Mouse (Mus musculus) heart, embryonic 15.5 days (tissue): ENCODE results near the gene Polr2l. TPM values are rescaled to one million over a fixed set of nuclear protein-coding genes. Genes with fewer than 3 reads are reported as not detected.
A peak's percentile ranks its signal among the peaks of the same experiment; 100 is the strongest.

Experiments
- ATAC-seq: fragments of 200-750 bp; cut with Nextera tagmentation; replicated peaks from 2 replicates; pipeline ENCODE4 v1.8.0; 2017; ENCODE audit warnings: low read depth, moderate TSS enrichment; ENCODE audit not compliant: insufficient number of reproducible peaks, insufficient read depth, low FRiP score
- H3K27ac ChIP-seq: fragments of 300-500 bp; sonication (generic); 2 replicates; pipeline ENCODE4 v1.5.1; 2015; ENCODE audit warnings: mild to moderate bottlenecking, inconsistent platforms
- H3K27me3 ChIP-seq: fragments of 300-500 bp; sonication (generic); 2 replicates; pipeline ENCODE4 v1.6.1; 2015; ENCODE audit warnings: inconsistent platforms
- H3K36me3 ChIP-seq: fragments of 300-500 bp; sonication (generic); 2 replicates; pipeline ENCODE4 v1.6.1; 2015; ENCODE audit warnings: mild to moderate bottlenecking, inconsistent platforms
- H3K4me1 ChIP-seq: fragments of 300-500 bp; sonication (generic); replicated peaks from 2 replicates; pipeline ENCODE4 v1.6.1; 2015; ENCODE audit warnings: inconsistent platforms
- H3K4me2 ChIP-seq: fragments of 300-500 bp; sonication (generic); 2 replicates; pipeline ENCODE4 v1.6.1; 2015; ENCODE audit warnings: inconsistent platforms, mild to moderate bottlenecking, moderate library complexity
- H3K4me3 ChIP-seq: fragments of 300-500 bp; sonication (generic); 2 replicates; pipeline ENCODE4 v1.5.1; 2015; ENCODE audit warnings: mild to moderate bottlenecking, inconsistent platforms
- H3K9ac ChIP-seq: fragments of 300-500 bp; sonication (generic); 2 replicates; pipeline ENCODE4 v1.6.1; 2015; ENCODE audit warnings: mild to moderate bottlenecking, inconsistent platforms
- H3K9me3 ChIP-seq: fragments of 300-500 bp; sonication (generic); replicated peaks from 2 replicates; pipeline ENCODE4 v1.6.1; 2016; ENCODE audit warnings: inconsistent platforms
- WGBS: fragments of 180-500 bp; shearing (Covaris S2); methylation state at CpG from one replicate; pipeline ENCODE4 v1.1.7; 2015; ENCODE audit warnings: mixed read lengths; 5-methylcytosine and 5-hydroxymethylcytosine counted together
- polyA plus RNA-seq: library from polyadenylated mRNA; unstranded; fragments of >200 nt; fragmentation: Nextera tagmentation; extraction: Ambion mirVana; gene quantifications from 2 replicates; pipeline ENCODE4 v1.2.1, GENCODE M21; 2015

The Polr2l gene
- 59.5 and 63.5 TPM in 2 replicates for polyA plus RNA-seq

DNA sequence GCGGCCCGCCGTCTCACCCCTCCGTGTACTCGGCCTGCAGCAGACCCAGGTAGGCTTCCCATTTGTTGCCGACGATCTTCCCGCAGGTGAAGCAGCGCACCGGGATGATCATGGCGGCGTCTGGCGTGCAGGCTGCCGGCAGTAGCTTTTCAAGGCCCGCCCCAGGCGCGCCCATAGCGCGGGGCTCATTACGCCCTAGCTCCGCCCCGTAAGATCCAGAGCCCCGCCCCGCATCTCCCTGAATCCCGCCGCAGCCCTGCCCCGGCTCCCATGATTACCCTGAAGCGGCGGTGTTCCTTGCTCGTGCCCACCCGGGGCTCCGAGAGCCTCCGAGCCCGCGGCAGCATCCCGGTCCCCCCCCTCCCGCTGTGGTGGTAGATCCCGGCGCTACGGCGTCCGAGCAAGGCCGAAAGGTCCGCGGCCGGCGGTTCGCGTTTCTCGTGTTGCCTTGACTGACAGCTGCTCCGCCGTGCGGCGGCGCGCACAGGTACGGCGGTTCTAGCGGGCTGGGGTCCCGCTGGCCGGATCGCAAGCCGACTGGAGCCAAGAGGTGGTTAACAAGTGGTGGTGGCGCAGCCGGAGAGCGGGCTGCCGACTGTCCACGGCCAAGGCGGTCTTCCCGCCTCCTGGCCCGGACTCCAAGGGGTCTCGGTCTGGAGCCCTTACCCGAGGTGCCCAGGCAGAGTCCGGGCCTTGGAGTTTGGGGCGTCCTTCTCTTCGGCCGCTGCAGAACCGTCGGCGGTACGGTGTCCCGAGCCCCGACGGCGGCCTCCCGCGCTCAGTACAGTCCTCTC is at the start of gene Polr2l, which contains the start of gene Tspan4:
TSS of gene Polr2l (minus strand) at position 122 of the 794 bp plus-strand sequence.
TSS of gene Tspan4 (plus strand) at position 230 of the 794 bp plus-strand sequence.
- peak; percentile 41 for ATAC-seq
- peak within 1 kb of the TSS; percentile 99 for H3K27ac ChIP-seq
- H3K4me2 ChIP-seq, result peak within 1 kb of the TSS; percentile 98
- peak within 1 kb of the TSS; percentile 95 for H3K4me3 ChIP-seq
- H3K4me1 ChIP-seq, result peaks cover 51% of the 10 kb centered on the region
- no peaks in the 10 kb centered on the region for H3K9me3 ChIP-seq
- H3K9ac ChIP-seq, result peak within 1 kb of the TSS; percentile 75
- H3K27me3 ChIP-seq, result no peaks in the 10 kb centered on the region
- H3K36me3 ChIP-seq, result peaks cover 24% of the 10 kb centered on the region
- under 1% methylated on average over 87 of the region's 87 CpGs for WGBS

DNA sequence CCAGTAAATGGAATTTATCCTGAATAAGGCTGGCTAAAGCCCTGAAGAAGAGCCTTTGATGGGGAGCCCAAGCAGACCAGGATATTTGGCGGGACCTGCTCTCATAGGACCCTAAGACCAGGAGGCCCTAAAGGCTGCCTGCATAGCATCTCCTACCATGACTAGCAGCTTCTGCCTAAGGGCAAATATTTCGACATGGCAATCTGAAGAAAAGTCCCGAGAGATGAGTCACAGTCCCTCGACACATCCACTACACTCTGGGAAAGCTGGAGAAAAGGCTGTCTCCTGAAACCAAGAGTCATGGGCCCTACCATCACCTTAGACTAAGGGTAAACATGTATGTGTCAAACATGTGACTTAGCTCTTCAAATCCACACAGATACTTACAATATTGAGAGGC is 49.3 kb upstream of the Polr2l start:
- no peak overlapping the region for H3K4me2 ChIP-seq
- 84% methylated on average over 4 of the region's 4 CpGs for WGBS
- H3K4me1 ChIP-seq, result peaks cover 9% of the 10 kb centered on the region
- H3K4me3 ChIP-seq, result no peak overlapping the region
- H3K36me3 ChIP-seq, result peaks cover 12% of the 10 kb centered on the region; the same call in 1 of the 2 replicates
- H3K9me3 ChIP-seq, result no peaks in the 10 kb centered on the region
- no peak overlapping the region for H3K27ac ChIP-seq
- H3K27me3 ChIP-seq, result no peaks in the 10 kb centered on the region
- no peak for ATAC-seq
- no peak overlapping the region for H3K9ac ChIP-seq

DNA sequence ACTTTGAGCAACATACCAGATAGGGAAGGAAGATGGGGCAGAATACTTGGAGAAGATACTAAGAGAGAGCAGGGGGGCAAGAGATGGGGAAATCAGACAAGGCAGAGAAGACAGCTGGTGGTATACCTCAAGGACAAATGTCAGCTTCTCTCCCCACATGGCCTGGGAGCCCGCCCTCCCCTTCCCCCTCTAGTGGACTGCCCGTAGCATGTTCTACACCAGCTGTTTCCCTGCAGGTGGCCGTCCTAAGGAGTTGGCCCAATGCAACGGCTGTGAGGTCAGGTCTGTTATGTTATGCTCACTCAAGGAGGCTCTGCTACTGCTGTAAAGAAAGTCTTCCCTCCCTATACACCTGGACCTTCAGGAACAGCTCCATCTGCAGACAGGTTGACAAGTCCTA is 48.1 kb upstream of the Polr2l start:
- Histone ChIP-seq H3K27me3 (no peaks in the 10 kb centered on the region), H3K36me3 (peaks cover 6% of the 10 kb centered on the region; the same call in 1 of the 2 replicates), H3K4me2 (no peak overlapping the region), H3K27ac (no peak overlapping the region), H3K4me3 (no peak overlapping the region), H3K9me3 (no peaks in the 10 kb centered on the region), H3K9ac (no peak overlapping the region), H3K4me1 (peaks cover 21% of the 10 kb centered on the region)
- 32% methylated on average over 4 of the region's 4 CpGs for WGBS
- no peak for ATAC-seq

- peak; percentile 12; the same call in 1 of the 2 replicates for ATAC-seq
- H3K4me2 ChIP-seq, result no peak overlapping the region
- no peaks in the 10 kb centered on the region; the same call in 1 of the 2 replicates for H3K36me3 ChIP-seq
- H3K9ac ChIP-seq, result no peak overlapping the region
- peaks cover 24% of the 10 kb centered on the region for H3K4me1 ChIP-seq
- 68% methylated on average over 1 of the region's 1 CpGs for WGBS
- no peaks in the 10 kb centered on the region for H3K27me3 ChIP-seq
- no peaks in the 10 kb centered on the region for H3K9me3 ChIP-seq
- H3K4me3 ChIP-seq, result no peak overlapping the region
- H3K27ac ChIP-seq, result peak overlapping the region; percentile 72
These were observed 44.9 kb upstream of the Polr2l start for GRCm38 (mm10) chr7:141519795-141520194.

DNA sequence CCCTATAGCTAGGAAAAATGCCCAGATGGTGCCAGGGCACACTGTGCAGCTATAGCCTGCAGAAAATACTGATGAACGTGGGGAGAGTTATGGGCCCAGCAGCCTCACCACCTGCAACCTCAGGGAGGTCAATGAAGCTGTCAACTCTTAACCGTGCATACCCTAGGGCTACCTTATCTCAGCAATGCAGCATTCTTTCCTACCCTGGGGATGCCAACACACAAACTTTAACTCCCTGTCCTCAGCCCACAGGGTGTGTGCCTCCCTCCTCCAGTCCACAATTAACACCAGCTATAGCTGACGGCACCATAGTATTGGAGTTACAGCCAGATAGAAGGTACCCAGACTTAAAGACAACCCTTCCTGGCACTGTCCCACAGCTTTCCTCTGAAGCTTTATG is 44.0 kb upstream of the Polr2l start:
- H3K27me3 ChIP-seq, result no peaks in the 10 kb centered on the region
- H3K36me3 ChIP-seq, result no peaks in the 10 kb centered on the region; the same call in 1 of the 2 replicates
- H3K9ac ChIP-seq, result no peak overlapping the region
- 42% methylated on average over 3 of the region's 3 CpGs for WGBS
- H3K4me2 ChIP-seq, result no peak overlapping the region
- peak; percentile 68 for ATAC-seq
- peak overlapping the region; percentile 72 for H3K27ac ChIP-seq
- H3K4me3 ChIP-seq, result no peak overlapping the region
- H3K9me3 ChIP-seq, result no peaks in the 10 kb centered on the region
- peaks cover 24% of the 10 kb centered on the region for H3K4me1 ChIP-seq

DNA sequence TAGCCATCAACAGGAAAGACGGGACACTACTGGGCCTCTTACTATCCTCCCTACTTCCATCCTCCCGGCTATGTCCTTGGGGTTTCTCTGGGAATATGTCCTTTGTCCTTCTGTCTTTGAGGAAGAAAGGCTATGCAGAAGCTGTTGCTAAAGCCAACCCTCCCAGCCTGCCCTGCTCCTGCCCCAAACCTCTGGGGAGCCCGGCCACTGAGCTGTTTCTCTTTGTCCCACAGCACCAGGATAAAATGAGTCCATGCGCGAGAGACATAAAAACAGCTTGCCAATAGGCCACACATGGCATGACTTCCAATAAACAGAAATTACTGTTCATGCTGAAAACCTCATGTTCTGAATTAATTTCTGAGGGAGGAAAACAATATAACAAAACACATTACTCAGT is 43.4 kb upstream of the Polr2l start:
- Histone ChIP-seq H3K36me3 (no peaks in the 10 kb centered on the region; the same call in 1 of the 2 replicates), H3K9ac (no peak overlapping the region), H3K27ac (no peak overlapping the region), H3K4me2 (no peak overlapping the region), H3K4me1 (peaks cover 24% of the 10 kb centered on the region), H3K27me3 (no peaks in the 10 kb centered on the region), H3K9me3 (no peaks in the 10 kb centered on the region), H3K4me3 (no peak overlapping the region)
- ATAC-seq, result no peak
- WGBS, result 94% methylated on average over 5 of the region's 5 CpGs

DNA sequence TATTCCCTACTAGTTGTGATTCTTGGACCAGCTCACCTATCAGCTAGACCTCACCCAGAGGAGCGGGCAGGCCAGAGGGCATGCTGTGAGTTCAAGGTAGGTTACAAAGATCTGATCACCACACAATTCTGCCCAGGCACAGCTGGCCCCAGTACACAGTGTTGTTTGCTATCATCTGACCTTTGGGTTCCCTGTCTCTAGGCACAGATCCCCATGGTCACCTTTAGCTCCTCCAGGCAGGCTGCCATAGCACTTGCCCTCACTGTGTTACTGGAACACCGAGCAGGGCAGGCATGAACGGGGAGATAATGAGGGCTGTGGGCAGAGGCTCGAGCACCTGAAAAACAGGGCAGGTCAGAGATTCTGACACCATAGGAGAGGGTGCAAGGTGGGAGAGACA is 42.7 kb upstream of the Polr2l start:
- Histone ChIP-seq H3K4me2 (no peak overlapping the region), H3K36me3 (no peaks in the 10 kb centered on the region; the same call in 1 of the 2 replicates), H3K9me3 (no peaks in the 10 kb centered on the region), H3K4me3 (no peak overlapping the region), H3K4me1 (peaks cover 24% of the 10 kb centered on the region), H3K9ac (no peak overlapping the region), H3K27me3 (no peaks in the 10 kb centered on the region), H3K27ac (no peak overlapping the region; the same call in 1 of the 2 replicates)
- ATAC-seq, result no peak
- WGBS, result 80% methylated on average over 4 of the region's 4 CpGs

GRCm38 (mm10) chr7:141510681-141511191 is 35.8 kb upstream of the Polr2l start:
- Histone ChIP-seq H3K36me3 (no peaks in the 10 kb centered on the region), H3K4me3 (no peak overlapping the region), H3K27me3 (no peaks in the 10 kb centered on the region), H3K9me3 (no peaks in the 10 kb centered on the region), H3K27ac (peak overlapping the region; percentile 70), H3K9ac (no peak overlapping the region), H3K4me1 (peaks cover 20% of the 10 kb centered on the region), H3K4me2 (no peak overlapping the region)
- 59% methylated on average over 8 of the region's 8 CpGs for WGBS
- ATAC-seq, result peak; percentile 67

DNA sequence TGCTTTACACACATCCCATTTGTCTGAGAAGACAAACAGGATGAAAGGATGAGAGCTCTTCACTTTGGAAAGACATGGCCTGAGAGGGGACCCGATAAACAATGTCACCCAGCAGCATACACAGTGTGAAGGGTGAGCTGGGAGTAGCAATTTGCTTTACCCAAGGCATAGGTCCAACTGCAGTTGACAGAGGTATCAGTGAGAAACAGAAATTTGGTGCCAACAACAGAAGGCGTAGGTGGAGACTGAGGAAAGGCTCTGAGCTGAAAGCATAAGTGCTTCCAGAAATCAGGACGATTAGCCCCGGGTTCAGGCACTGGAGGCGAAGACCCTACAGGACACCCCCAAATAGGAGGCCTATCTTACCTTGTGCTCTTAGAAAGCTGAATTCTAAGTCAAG is 35.3 kb upstream of the Polr2l start:
- H3K36me3 ChIP-seq, result no peaks in the 10 kb centered on the region
- peaks cover 21% of the 10 kb centered on the region for H3K4me1 ChIP-seq
- peak overlapping the region; percentile 70 for H3K27ac ChIP-seq
- WGBS, result 81% methylated on average over 5 of the region's 5 CpGs
- no peak for ATAC-seq
- H3K4me2 ChIP-seq, result no peak overlapping the region
- H3K9ac ChIP-seq, result no peak overlapping the region
- no peak overlapping the region for H3K4me3 ChIP-seq
- no peaks in the 10 kb centered on the region for H3K27me3 ChIP-seq
- no peaks in the 10 kb centered on the region for H3K9me3 ChIP-seq

GRCm38 (mm10) chr7:141508160-141508559 is 33.2 kb upstream of the Polr2l start:
- Histone ChIP-seq H3K9ac (no peak overlapping the region), H3K27ac (no peak overlapping the region), H3K4me2 (no peak overlapping the region), H3K9me3 (no peaks in the 10 kb centered on the region), H3K4me3 (no peak overlapping the region), H3K27me3 (no peaks in the 10 kb centered on the region), H3K36me3 (no peaks in the 10 kb centered on the region), H3K4me1 (peaks cover 21% of the 10 kb centered on the region)
- no peak for ATAC-seq

GRCm38 (mm10) chr7:141506278-141506677 is 31.3 kb upstream of the Polr2l start:
- Histone ChIP-seq H3K27me3 (no peaks in the 10 kb centered on the region), H3K27ac (no peak overlapping the region; the same call in 1 of the 2 replicates), H3K9ac (0 out of 2 replicates have a peak overlapping the region, but pooled peaks have one; percentile 17), H3K4me3 (no peak overlapping the region), H3K9me3 (no peaks in the 10 kb centered on the region), H3K4me2 (no peak overlapping the region), H3K36me3 (no peaks in the 10 kb centered on the region), H3K4me1 (peaks cover 21% of the 10 kb centered on the region)
- WGBS, result 74% methylated on average over 2 of the region's 2 CpGs
- no peak for ATAC-seq
